Mouse (Mus musculus) neural tube, embryonic 10.5 days (tissue): ENCODE data around the gene Dcun1d4.
"Not testable (repeated sequence)": the region's sequence is repeated elsewhere in the genome, so short reads cannot be mapped to it uniquely, and the experiment has no call there.

Experiments used
- DNase-seq: peaks from one replicate; pipeline ENCODE4 v3.0.0-alpha.2; 2017; ENCODE audit warnings: low spot score; ENCODE audit errors: extremely low spot score

Dcun1d4 gene

GRCm38 (mm10) chr5:73545641-73546040 lies 64.8 kb downstream of the Dcun1d4 start:
- no peak for DNase-seq

GRCm38 (mm10) chr5:73547252-73547651 lies 66.5 kb downstream of the Dcun1d4 start:
- DNase-seq: no peak

GRCm38 (mm10) chr5:73548237-73548636 lies 67.4 kb downstream of the Dcun1d4 start:
- no peak for DNase-seq

GRCm38 (mm10) chr5:73548838-73549237 lies 68.0 kb downstream of the Dcun1d4 start:
- no peak for DNase-seq

- DNase-seq: no peak
Observed at GRCm38 (mm10) chr5:73551836-73552235, 71.0 kb downstream of the Dcun1d4 start.

GRCm38 (mm10) chr5:73553903-73554302 lies 73.1 kb downstream of the Dcun1d4 start:
- DNase-seq: no peak

GRCm38 (mm10) chr5:73555096-73555852 lies 74.5 kb downstream of the Dcun1d4 start:
- DNase-seq: no peak

GRCm38 (mm10) chr5:73556733-73557425 lies 76.1 kb downstream of the Dcun1d4 start:
- DNase-seq: no peak

GRCm38 (mm10) chr5:73558756-73559155 lies 78.0 kb downstream of the Dcun1d4 start:
- no peak for DNase-seq

- no peak for DNase-seq
Observed at GRCm38 (mm10) chr5:73564038-73564437, 83.2 kb downstream of the Dcun1d4 start.

GRCm38 (mm10) chr5:73566119-73566518 lies 85.3 kb downstream of the Dcun1d4 start:
- no peak for DNase-seq

- DNase-seq: no peak
Observed at GRCm38 (mm10) chr5:73566892-73567291, 86.1 kb downstream of the Dcun1d4 start.

- no peak for DNase-seq
Observed at GRCm38 (mm10) chr5:73569181-73569580, 88.4 kb downstream of the Dcun1d4 start.

GRCm38 (mm10) chr5:73571395-73572156 lies 90.8 kb downstream of the Dcun1d4 start:
- no peak for DNase-seq

- no peak for DNase-seq
Observed at GRCm38 (mm10) chr5:73572846-73573245, 92.0 kb downstream of the Dcun1d4 start.

GRCm38 (mm10) chr5:73573789-73574188 lies 93.0 kb downstream of the Dcun1d4 start:
- DNase-seq: no peak

- DNase-seq: no peak
Observed at GRCm38 (mm10) chr5:73574616-73575015, 93.8 kb downstream of the Dcun1d4 start.

GRCm38 (mm10) chr5:73576708-73577107 lies 95.9 kb downstream of the Dcun1d4 start:
- no peak for DNase-seq

GRCm38 (mm10) chr5:73578131-73578530 lies 97.3 kb downstream of the Dcun1d4 start:
- DNase-seq: no peak

- not testable (repeated sequence) for DNase-seq
Observed at GRCm38 (mm10) chr5:73584011-73584410, 103.2 kb downstream of the Dcun1d4 start.

- no peak for DNase-seq
Observed at GRCm38 (mm10) chr5:73585212-73586115, 104.7 kb downstream of the Dcun1d4 start.
